Mouse (Mus musculus) stomach, embryonic 16.5 days (tissue): ENCODE data around the gene Ctsk. TPM values are rescaled to one million over a fixed set of nuclear protein-coding genes. Genes with fewer than 3 reads are reported as not detected.

Experiments used
- ATAC-seq: fragments of 200-750 bp; cut with Nextera tagmentation; 2 replicates; pipeline ENCODE4 v1.8.0; 2017; ENCODE audit warnings: moderate number of reproducible peaks, moderate TSS enrichment; ENCODE audit not compliant: insufficient read depth, low FRiP score
- H3K27ac ChIP-seq: fragments of 300-500 bp; sonication (generic); 2 replicates; pipeline ENCODE4 v1.5.1; 2014; ENCODE audit warnings: low read length
- H3K27me3 ChIP-seq: fragments of 300-500 bp; sonication (generic); 2 replicates; pipeline ENCODE4 v1.6.1; 2014; ENCODE audit warnings: low read length, control low read depth, mixed read lengths; ENCODE audit not compliant: control insufficient read depth, insufficient read depth
- H3K36me3 ChIP-seq: fragments of 300-500 bp; sonication (generic); 2 replicates; pipeline ENCODE4 v1.6.1; 2014; ENCODE audit warnings: low read length; ENCODE audit not compliant: control insufficient read depth, insufficient read depth
- H3K4me1 ChIP-seq: fragments of 300-500 bp; sonication (generic); 2 replicates; pipeline ENCODE4 v1.6.1; 2014; ENCODE audit warnings: low read length, control low read depth, mixed read lengths; ENCODE audit not compliant: control insufficient read depth, insufficient read depth
- H3K4me2 ChIP-seq: fragments of 300-500 bp; sonication (generic); 2 replicates; pipeline ENCODE4 v1.6.1; 2014; ENCODE audit warnings: low read depth, low read length, mixed read lengths
- H3K4me3 ChIP-seq: fragments of 300-500 bp; sonication (generic); replicated peaks from 2 replicates; pipeline ENCODE4 v1.5.1; 2014; ENCODE audit warnings: mild to moderate bottlenecking, low read length
- H3K9ac ChIP-seq: fragments of 300-500 bp; sonication (generic); 2 replicates; pipeline ENCODE4 v1.6.1; 2014; ENCODE audit warnings: low read length
- H3K9me3 ChIP-seq: fragments of 300-500 bp; sonication (generic); replicated peaks from 2 replicates; pipeline ENCODE4 v1.6.1; 2016; ENCODE audit warnings: low read length, control low read depth; ENCODE audit not compliant: control insufficient read depth
- WGBS: fragments of 180-500 bp; shearing (Covaris S2); extraction: QIAGEN DNeasy Blood & Tissue Kit; methylation state at CpG from one replicate; pipeline ENCODE4 v1.1.7; 2014; 5-methylcytosine and 5-hydroxymethylcytosine counted together
- polyA plus RNA-seq: library from polyadenylated mRNA; unstranded; fragments of >200 nt; fragmentation: Nextera tagmentation; extraction: Ambion mirVana; gene quantifications from 2 replicates; pipeline ENCODE4 v1.2.1, GENCODE M21; 2015

Gene Ctsk
- polyA plus RNA-seq, 1 experiment from 2014 or later, result 15.6 TPM

DNA sequence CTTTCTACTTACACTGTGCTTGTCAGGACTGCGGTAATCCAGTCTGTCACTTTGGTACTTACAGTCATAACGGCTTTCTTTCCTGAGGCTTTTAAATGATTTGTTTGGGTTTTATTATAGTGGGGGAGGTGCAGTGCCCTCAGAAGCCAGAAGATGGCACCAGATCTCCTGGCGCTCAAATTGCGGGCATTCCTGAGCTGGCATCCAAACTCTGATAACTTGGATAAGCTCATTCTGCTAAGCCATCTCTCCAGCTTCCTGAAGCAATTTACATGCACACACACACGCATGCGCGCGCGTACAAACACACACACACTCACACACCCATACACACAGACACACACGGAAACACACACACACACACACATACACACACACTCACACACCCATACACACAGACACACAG is 18.4 kb downstream of the Ctsk start:
- Histone ChIP-seq H3K27me3 (no peaks in the 10 kb centered on the region), H3K27ac (peak overlapping the region; percentile 18; the same call in 1 of the 2 replicates), H3K4me3 (no peak overlapping the region), H3K9ac (no peak overlapping the region; the same call in 1 of the 2 replicates), H3K4me1 (peaks cover 6% of the 10 kb centered on the region; the same call in 1 of the 2 replicates), H3K9me3 (no peaks in the 10 kb centered on the region), H3K36me3 (no peaks in the 10 kb centered on the region), H3K4me2 (no peak overlapping the region)
- 0 out of 2 replicates have a peak, but pooled peaks have one; percentile 52 for ATAC-seq
- 19% methylated on average over 10 of the region's 10 CpGs for WGBS

DNA sequence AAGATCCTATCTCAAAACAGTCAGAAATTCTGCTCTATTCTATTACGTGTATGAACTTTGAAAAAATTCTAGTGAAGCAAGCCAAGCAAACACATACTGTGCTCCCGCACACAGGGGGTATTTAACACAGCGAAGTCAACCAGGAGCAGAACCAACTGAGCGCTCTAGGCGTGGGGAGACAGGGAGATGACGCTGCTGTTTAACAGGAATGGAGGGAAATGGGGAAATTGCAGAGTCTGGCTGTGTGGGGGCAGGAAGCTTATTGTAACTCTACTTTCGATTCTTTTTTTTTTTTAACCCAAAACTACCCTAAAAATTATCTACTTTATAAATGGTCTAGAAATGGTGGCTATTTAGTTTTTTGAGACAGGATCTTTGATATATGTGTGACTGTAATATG is 19.8 kb downstream of the Ctsk start:
- H3K4me3 ChIP-seq, result no peak overlapping the region
- H3K9me3 ChIP-seq, result no peaks in the 10 kb centered on the region
- H3K36me3 ChIP-seq, result no peaks in the 10 kb centered on the region
- 78% methylated on average over 7 of the region's 7 CpGs for WGBS
- ATAC-seq, result no peak
- no peak overlapping the region for H3K4me2 ChIP-seq
- no peak overlapping the region for H3K9ac ChIP-seq
- H3K27ac ChIP-seq, result no peak overlapping the region
- peaks cover 6% of the 10 kb centered on the region; the same call in 1 of the 2 replicates for H3K4me1 ChIP-seq
- no peaks in the 10 kb centered on the region for H3K27me3 ChIP-seq

DNA sequence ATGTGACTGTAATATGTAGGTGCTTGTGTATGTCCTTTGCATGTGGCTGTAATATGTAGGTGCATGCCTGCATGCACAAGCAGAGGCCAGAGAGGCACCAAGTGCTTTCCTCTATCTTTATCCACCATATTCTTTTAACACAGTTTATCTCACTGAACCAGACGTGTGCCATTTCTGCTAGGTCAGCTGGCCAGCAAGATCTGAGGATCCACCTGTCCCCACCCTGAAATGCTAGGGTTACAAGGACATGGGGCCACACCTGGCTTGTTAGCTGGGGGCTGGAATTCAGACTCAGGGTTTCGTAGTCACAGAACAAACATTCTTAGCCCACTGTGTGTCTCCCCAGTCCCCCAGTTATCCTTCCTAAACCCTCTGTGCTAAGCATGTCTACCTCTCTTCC is 20.3 kb downstream of the Ctsk start:
- H3K4me3 ChIP-seq, result no peak overlapping the region
- no peaks in the 10 kb centered on the region for H3K9me3 ChIP-seq
- no peak overlapping the region for H3K9ac ChIP-seq
- no peak overlapping the region for H3K4me2 ChIP-seq
- peak; percentile 16; the same call in 1 of the 2 replicates for ATAC-seq
- H3K27me3 ChIP-seq, result no peaks in the 10 kb centered on the region
- H3K4me1 ChIP-seq, result peaks cover 6% of the 10 kb centered on the region; the same call in 1 of the 2 replicates
- WGBS, result 53% methylated on average over 2 of the region's 2 CpGs
- H3K27ac ChIP-seq, result no peak overlapping the region
- H3K36me3 ChIP-seq, result no peaks in the 10 kb centered on the region

DNA sequence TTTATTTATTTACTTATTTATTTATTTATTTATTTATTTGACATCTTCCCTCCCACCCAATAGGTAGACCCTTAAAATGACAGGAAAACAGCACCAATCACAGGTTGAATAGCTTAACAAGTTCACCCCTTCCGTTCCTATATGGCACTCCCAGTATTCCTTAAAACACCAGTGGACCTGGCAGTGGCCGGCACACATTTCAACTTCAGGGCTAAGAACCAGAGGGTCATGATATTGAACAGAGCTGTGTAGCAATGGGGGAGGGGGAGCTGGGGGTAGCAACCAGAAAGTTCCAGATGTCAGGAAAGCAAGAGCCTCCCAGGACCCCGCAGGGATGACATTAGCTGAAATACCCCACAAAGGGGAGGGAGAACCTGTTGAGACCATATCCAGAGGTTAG is 21.0 kb downstream of the Ctsk start:
- WGBS, result 81% methylated on average over 3 of the region's 3 CpGs
- Histone ChIP-seq H3K27ac (no peak overlapping the region), H3K4me3 (no peak overlapping the region), H3K4me1 (peaks cover 6% of the 10 kb centered on the region; the same call in 1 of the 2 replicates), H3K9me3 (no peaks in the 10 kb centered on the region), H3K9ac (no peak overlapping the region), H3K27me3 (no peaks in the 10 kb centered on the region), H3K4me2 (no peak overlapping the region), H3K36me3 (no peaks in the 10 kb centered on the region)
- no peak for ATAC-seq

DNA sequence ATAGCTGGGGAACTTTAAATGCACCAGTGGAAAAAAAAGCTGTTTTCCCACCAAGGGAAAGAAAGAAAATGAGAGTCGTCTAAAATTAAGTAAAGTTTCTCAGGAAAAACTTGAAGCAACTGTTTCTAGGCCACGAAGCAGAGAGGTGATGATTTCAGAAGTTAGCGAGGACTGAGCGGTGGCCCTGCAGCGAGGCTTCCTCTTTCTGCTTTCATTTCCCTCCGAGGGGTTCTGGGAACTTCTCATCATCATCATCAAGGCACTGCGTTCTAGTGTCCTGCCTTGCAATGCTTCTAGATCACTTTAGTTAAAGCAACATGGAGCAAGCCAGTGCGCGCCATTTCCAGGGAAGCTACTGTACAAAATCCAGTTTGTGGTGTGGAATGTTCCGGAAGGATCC is 22.1 kb downstream of the Ctsk start:
- WGBS, result 87% methylated on average over 10 of the region's 10 CpGs
- ATAC-seq, result no peak
- Histone ChIP-seq H3K27me3 (no peaks in the 10 kb centered on the region), H3K36me3 (no peaks in the 10 kb centered on the region), H3K4me3 (no peak overlapping the region), H3K9me3 (no peaks in the 10 kb centered on the region), H3K4me1 (peaks cover 6% of the 10 kb centered on the region; the same call in 1 of the 2 replicates), H3K27ac (no peak overlapping the region), H3K9ac (no peak overlapping the region), H3K4me2 (no peak overlapping the region)

DNA sequence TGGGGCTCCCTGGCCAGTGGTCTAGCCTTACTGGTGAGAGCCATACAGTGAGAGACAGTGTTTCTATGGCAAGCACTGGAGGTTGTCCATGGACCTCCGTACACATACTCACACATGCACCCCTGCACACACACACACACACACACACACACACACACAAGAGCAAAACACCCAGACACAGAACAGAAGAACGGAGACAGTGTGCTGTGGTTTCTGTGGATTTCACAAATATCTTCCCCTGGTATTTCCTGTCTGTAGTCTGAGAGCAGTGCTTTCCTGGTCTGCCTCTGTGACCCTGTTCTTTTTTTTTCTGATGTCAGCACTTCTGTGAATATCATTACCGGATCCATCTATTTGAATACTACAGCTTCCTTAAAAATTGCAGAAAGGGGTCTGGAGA is 24.6 kb downstream of the Ctsk start:
- no peak overlapping the region for H3K27ac ChIP-seq
- H3K4me3 ChIP-seq, result no peak overlapping the region
- no peak overlapping the region for H3K4me2 ChIP-seq
- no peaks in the 10 kb centered on the region for H3K36me3 ChIP-seq
- H3K9ac ChIP-seq, result no peak overlapping the region
- no peaks in the 10 kb centered on the region for H3K9me3 ChIP-seq
- WGBS, result 44% methylated on average over 3 of the region's 3 CpGs
- no peaks in the 10 kb centered on the region for H3K4me1 ChIP-seq
- ATAC-seq, result no peak
- no peaks in the 10 kb centered on the region for H3K27me3 ChIP-seq

DNA sequence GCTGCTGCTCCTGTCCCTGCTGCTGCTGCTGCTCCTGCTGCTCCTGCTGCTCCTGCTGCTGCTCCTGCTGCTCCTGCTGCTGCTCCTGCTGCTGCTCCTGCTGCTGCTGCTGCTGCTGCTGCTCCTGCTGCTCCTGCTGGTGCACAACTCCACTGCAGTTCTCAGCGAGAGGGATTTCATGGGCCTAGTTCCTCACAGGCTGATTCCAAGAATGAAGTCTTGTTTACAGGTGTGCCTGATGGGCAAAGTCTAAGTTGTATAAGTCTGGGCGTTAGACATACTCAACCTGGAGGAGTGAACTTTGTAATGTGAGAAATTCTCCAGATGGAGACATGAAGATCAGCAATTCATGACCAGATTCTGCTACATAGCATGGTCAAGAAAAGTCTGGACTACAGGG is 25.6 kb downstream of the Ctsk start:
- no peak for ATAC-seq
- Histone ChIP-seq H3K27me3 (no peaks in the 10 kb centered on the region), H3K4me1 (no peaks in the 10 kb centered on the region), H3K9ac (no peak overlapping the region), H3K36me3 (no peaks in the 10 kb centered on the region), H3K4me2 (no peak overlapping the region), H3K4me3 (no peak overlapping the region), H3K9me3 (no peaks in the 10 kb centered on the region), H3K27ac (no peak overlapping the region)
- WGBS, result 40% methylated on average over 2 of the region's 2 CpGs

DNA sequence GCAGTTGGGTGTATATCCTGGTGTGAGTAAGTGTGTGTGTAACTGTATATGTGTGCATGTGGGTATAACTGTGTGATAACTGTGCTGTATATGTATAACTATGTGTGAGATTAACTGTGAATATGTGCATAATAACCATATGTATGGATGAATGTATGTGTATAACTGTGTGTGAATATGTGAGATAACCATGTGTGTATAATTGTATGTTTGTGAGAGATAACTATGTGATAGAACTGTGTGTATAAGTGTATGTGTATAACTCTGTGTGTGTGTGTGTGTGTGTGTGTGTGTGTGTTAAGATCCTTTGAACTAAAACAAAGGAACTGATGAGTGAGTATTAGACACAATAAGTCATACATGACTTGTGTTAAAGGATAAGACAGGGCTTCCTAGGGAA is 27.1 kb downstream of the Ctsk start:
- Histone ChIP-seq H3K4me1 (no peaks in the 10 kb centered on the region), H3K9ac (no peak overlapping the region), H3K27ac (no peak overlapping the region)

DNA sequence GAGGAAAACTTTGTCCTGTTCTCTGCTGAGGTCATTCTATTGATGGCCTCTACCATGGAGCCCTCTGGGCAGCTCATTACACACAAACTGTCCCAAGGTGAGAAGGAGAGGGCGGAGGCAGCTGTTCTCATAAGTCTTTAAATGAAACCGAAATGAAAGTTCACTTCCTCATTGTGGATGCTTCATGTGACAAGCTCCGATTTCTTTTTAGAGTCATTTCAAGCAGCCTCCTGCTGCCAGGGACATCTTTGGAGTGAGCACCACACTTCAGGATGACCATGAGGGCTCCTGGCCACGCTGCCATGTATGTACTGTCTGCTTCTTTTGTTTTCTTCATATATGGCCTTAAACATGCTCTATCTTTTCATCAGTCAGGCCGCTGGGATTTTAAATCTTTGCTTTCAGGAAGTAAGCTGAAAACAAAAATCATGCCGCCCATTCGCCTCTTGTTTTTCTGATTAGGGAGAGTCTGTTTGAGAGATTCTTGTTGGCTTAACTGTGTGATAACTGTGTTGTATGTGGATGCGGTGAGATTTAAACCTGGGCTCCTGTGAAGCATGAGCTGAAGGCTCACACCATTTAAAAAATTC is 27.7 kb downstream of the Ctsk start, which contains the start of gene Ctss:
Gene Ctss (plus strand): TSS at position 165 of the 590 bp plus-strand sequence.
- no peaks in the 10 kb centered on the region for H3K4me1 ChIP-seq
- ATAC-seq, result no peak
- H3K4me3 ChIP-seq, result no peak within 1 kb of the TSS
- H3K27ac ChIP-seq, result no peak within 1 kb of the TSS
- H3K9ac ChIP-seq, result no peak within 1 kb of the TSS
- WGBS, result 76% methylated on average over 8 of the region's 8 CpGs
- H3K4me2 ChIP-seq, result no peak within 1 kb of the TSS
- H3K9me3 ChIP-seq, result no peaks in the 10 kb centered on the region
- H3K36me3 ChIP-seq, result no peaks in the 10 kb centered on the region
- no peaks in the 10 kb centered on the region for H3K27me3 ChIP-seq

More for the DNA sequence above, 27.1 kb downstream of the Ctsk start:
- Histone ChIP-seq H3K36me3 (no peaks in the 10 kb centered on the region), H3K9me3 (no peaks in the 10 kb centered on the region), H3K4me2 (no peak overlapping the region), H3K4me3 (no peak overlapping the region), H3K27me3 (no peaks in the 10 kb centered on the region)
- no peak for ATAC-seq
